Mouse (Mus musculus): ENCODE results near the gene Gm10665.
"Not testable (repeated sequence)": the region's sequence is repeated elsewhere in the genome, so short reads cannot be mapped to it uniquely, and the experiment has no call there.

DNA sequence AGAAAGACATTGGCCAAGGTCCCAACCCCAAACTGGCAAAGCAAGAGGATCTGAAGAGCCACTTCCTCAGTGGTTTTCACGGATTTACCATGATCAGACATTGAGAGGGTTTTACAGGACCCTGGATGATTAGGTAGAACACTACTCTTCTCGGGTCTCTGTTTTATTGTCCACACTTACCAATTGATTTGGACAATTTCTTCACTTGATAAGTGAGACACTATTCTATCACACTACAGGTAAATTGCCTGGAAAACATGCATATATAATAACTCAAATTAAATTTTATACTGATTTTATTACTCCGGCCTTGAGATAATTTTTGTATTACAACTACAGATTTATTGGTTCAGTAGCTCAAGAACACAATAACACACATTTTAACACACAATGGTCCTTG is 35.7 kb upstream of the Gm10665 start, which contains the start of gene Vmn1r151:
- TF ChIP-seq CTCF (IDR thresholded peaks at IDR 0.05; ENCODE audit: control insufficient read depth, insufficient read depth, insufficient read length); CEBPB (IDR thresholded peaks at IDR 0.05; ENCODE audit: low read depth); USF1 (IDR thresholded peaks at IDR 0.05; ENCODE audit: low read depth); MYOG (IDR thresholded peaks at IDR 0.05; ENCODE audit: control insufficient read depth, extremely low read depth, insufficient read length); MAX (IDR thresholded peaks at IDR 0.05); MYOD1 (IDR thresholded peaks at IDR 0.05; ENCODE audit: control insufficient read depth, insufficient read length, low read depth); FOSL1 (IDR thresholded peaks at IDR 0.05; ENCODE audit: insufficient read depth, low read length, poor library complexity, severe bottlenecking): not testable (repeated sequence)
